Mouse (Mus musculus): ENCODE measurements at regions not wholly inside any gene's neighbourhood (a gene's known extent, or its start where the extent isn't known, plus 50 kb on each side); places are given as distances from the start of the nearest gene placed in this dataset.

DNA sequence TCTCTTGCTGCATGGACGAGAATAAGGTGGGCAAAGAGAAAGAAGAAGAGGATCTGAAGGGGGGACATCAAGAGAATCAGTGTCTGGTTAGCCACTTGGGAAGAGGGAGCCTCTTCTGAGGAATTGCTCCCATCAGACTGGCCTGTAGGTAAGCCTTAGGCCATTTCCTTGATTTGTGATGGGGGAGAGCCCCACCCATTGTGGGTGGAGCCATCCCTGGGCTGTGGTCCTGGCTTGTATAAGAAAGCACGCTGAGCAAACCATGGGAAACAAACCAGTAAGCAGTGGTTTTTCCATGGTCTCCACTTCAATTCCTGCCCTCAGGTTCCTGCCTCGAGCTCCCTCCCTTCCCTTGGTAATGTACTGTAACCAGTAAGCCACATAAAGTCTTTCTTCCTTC is 57.7 kb upstream of the Sez6l start:
- DNase-seq: no peak

GRCm38 (mm10) chr5:112631766-112632165 is 54.8 kb upstream of the Sez6l start:
- peak; percentile 36 for DNase-seq

DNA sequence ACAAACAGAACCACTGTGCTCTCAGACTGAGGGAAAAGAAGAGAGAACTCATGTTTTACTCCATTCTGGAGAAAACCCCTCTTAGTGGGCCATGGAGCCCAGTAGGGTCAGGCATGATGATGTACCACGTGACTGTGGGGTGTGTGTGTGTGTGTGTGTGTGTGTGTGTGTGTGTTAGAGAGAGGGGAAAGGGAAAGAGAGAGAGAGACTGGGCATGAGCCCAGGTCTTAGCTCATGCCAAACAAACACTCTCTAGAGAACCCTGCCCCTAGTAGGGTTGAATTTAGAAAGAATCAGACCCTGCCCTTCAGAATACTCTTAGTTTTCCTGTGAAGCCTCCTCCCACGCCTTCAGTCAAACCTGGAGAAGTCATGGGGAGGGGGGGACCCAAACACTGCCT is 52.7 kb upstream of the Sez6l start:
- DNase-seq: peak; percentile 33

DNA sequence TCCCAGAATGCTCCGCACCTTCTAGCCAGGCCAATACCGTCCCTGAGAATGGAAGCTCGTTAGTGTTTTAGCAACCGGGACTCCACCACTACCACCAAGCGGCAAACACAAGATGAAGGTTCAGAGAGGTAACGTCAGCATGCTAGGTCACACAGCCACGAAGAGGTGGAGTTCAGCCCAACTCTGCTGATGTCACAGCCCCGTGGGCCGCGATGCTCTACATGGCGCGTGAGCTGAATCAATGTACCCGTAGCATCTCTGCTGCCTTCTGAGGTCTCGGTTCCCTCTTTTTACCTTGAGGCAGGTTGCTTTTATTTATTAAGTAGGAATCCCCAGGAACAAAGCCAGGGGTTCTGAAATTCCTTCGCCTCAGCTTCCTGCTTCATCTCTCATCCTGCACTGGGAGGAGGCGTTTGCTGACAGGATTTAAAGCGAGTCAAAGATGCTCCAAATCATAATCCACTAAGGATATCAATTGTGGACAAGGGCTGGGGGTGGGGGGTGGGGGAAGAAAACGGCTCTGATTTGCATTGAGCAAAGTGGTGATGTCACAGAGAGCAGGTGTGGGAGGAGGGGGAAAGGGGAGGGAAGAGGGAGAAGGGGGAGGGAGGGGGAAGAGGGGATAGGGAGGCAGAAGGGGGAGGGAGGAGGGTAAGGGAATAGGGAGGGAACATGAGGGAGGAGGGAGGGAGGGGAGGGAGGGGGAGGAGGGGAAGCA is 51.2 kb upstream of the Sez6l start:
- DNase-seq: no peak

GRCm38 (mm10) chr5:112627305-112627704 is 50.3 kb upstream of the Sez6l start:
- no peak for DNase-seq

Measured in lung, postnatal 36 days (tissue).